Mouse (Mus musculus): Measurements from ENCODE around the gene Hormad1. TPM values are rescaled to one million over a fixed set of nuclear protein-coding genes. Genes with fewer than 3 reads are reported as not detected.
"Not testable (repeated sequence)": the region's sequence is repeated elsewhere in the genome, so short reads cannot be mapped to it uniquely, and the experiment has no call there.

Gene Hormad1
- total RNA-seq, 2 experiments from 2014 or later = not detected

DNA sequence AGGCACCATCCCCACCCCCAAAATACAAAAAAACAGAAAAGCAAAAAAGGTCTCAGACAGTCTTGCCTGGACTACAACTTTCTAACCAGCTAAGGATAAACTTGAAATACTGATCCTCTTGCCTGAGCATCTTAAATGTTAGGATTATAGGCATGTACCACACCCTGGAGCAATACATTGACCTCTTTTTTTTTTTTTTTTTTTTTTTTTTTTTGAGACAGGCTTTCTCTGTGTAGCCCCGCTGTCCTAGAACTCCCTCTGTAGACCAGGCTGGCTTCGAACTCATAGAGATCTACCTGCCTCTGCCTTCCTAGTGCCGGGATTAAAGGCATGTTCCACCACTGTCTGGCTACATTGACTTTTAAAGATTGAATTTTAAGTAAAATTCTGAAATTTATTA lies 1.3 kb downstream of the Hormad1 start:
- no peak for DNase-seq (ENCODE audit: low spot score in 2 of 2)

DNA sequence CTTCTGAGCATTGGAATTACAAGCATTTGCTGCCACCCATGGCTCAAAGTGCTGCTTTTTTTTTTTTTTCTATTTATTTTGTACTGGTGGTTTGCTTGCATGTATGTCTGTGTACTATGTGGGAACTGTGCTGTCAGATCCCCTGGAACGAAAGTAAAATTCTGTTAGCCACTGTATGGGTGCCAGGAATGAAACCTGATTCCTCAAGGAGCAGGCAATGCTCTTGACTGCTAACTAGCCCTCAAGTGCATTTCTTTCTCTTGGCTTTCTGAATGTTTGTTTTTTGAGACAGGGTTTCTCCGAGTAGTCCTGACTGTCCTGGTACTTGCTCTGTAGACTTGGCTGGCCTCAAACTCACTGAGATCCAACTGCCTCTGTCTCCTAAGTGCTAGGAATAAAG lies 2.3 kb downstream of the Hormad1 start:
- DNase-seq (ENCODE audit: low spot score in 2 of 2) = no peak

DNA sequence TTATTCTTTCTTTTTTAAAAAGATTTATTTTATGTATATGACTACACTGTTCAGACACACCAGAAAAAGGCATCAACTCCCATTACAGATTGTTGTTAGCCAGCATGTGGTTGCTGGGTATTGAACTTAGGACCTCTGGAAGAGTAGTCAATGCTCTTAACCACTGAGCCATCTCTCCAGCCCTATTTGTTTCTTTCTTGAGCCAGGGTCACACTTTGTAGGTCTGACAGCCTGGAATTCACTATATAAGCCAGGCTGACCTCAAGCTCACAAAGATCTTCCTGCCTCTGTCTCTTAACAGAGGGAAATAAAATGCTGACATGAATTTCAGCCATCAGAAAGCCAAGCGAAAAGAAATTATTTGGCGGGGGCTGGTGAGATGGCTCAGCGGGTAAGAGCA lies 10.1 kb downstream of the Hormad1 start:
- no peak for DNase-seq (ENCODE audit: low spot score in 2 of 2)

DNA sequence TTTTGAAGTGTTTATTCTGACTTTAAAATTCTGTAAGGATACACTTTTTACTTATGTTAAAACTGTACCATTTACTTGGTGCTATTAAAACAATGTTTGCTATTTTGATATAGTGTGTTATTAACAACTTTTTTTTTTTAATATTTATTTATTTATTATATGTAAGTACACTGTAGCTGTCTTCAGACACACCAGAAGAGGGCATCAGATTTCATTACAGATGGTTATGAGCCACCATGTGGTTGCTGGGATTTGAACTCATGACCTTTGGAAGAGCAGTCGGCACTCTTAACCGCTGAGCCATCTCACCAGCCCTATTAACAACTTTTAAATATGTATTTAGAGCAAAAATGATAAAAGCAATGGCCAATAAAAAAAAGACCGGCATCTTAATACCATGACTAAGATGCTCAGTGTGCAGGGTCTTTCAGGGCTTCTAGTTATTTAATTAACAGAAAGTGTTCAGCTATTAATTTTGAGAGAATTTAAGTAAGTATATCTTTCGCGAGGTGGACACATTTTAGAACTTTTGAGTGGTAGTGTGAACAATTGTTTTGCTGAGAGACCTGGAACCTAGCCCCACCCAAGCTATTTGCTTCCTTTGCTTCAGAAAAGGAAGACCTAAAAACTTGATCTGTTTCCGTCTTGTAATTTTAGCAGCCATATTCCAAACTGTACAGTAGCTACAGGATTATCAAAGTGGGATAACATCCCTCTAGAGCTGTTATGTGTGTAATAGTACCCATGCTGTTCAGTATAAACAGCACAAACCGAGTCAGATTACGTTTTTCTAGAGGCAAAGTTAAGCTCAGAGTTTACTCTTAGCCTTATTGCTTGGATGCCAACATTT lies 28.5 kb downstream of the Hormad1 start:
- no peak for DNase-seq (ENCODE audit: low spot score in 2 of 2)

DNA sequence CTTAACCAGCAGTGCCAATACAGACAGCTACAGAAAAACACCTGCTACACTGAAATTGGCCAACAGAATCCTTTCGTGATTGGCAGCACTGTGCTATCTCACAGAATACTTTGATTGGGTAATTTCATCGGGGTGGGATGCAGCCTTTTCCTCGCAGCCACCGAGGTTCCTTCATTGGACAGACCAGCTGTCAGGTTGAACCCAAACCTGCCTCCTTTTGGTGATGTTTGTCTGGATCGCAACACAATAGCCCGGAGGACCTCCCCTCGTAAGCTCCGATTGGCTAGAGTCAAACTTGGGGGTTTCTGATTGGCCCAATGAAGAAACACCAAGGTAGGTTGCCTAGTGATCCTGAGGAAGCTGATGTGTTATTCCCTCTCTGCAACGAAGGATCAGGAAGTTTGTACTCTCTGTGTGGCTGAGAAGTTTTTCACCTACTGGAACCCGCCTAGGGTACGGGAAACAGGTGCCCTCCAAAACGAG lies 29.2 kb downstream of the Hormad1 start, which contains the start of gene Golph3l:
Gene Golph3l (plus strand): TSS at position 331 of the 483 bp plus-strand sequence.
- peak; percentile 77 to 81 for DNase-seq (ENCODE audit: low spot score in 2 of 2)

GRCm38 (mm10) chr3:95598734-95599133 lies 39.3 kb downstream of the Hormad1 start:
- no peak for DNase-seq (ENCODE audit: low spot score in 2 of 2)

GRCm38 (mm10) chr3:95601287-95601686 lies 41.8 kb downstream of the Hormad1 start:
- no peak for DNase-seq (ENCODE audit: low spot score in 2 of 2)

GRCm38 (mm10) chr3:95606096-95606495 lies 46.6 kb downstream of the Hormad1 start:
- no peak for DNase-seq (ENCODE audit: low spot score in 2 of 2)

DNA sequence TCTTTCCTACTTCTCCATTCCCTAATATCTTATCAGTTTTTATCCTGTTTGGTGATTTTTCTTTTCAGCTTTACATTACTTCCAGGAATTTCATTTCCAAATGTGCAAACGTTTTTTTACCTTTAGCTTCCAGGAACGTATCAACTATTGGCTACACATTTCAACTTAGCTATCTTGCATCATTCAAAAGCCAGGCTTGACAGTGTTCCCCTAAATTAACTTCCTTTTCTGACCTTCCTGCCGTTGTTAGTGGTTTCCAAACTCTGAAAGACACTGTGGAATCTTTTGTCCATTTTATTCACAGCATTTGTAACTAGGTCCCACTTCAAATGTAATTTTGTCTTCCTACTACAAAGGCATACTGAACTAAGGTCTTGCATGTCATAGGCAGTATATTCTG lies 49.7 kb downstream of the Hormad1 start:
- no peak for DNase-seq (ENCODE audit: low spot score in 2 of 2)

DNA sequence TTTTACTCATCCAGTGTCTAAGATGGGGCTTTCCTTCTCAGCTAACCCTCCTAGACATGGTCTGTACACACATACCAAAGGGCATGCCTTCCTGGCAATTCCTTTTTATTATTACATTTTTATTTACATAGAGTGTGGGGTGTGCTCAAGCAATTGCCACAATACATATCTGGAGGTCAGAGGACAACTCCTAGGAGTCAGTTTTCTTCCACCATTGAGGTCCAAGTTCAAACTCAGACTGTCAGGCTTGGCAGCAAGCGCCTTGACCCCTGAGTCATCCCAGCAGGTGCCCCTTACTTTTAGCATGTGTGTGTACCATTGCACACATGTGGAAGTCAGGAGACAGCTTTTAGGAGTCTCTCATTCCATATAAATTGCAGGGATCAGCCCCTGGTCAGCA lies 54.5 kb downstream of the Hormad1 start:
- no peak for DNase-seq (ENCODE audit: low spot score in 2 of 2)

DNA sequence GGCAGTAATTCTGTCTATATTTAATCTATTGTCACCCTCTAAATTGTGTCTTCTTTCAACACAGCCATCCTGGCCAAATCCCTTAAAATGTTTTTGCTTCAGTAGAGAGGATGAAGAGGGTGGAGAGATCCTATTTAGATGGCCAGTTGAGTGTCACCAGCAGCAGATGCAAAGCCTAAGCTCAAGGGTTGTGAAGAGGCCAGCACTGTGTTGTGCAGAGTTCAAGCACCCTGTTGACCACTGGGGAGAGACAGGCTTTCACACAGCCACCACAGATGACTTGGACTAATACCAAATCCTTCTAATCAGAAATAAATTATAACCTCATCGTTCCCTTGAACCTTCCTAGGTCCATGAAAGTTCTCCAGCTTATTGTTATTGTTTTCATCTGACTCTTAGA lies 59.0 kb downstream of the Hormad1 start:
- DNase-seq (ENCODE audit: low spot score in 2 of 2) = no peak

GRCm38 (mm10) chr3:95621241-95621640 lies 61.8 kb downstream of the Hormad1 start:
- DNase-seq (ENCODE audit: low spot score in 2 of 2) = no peak

DNA sequence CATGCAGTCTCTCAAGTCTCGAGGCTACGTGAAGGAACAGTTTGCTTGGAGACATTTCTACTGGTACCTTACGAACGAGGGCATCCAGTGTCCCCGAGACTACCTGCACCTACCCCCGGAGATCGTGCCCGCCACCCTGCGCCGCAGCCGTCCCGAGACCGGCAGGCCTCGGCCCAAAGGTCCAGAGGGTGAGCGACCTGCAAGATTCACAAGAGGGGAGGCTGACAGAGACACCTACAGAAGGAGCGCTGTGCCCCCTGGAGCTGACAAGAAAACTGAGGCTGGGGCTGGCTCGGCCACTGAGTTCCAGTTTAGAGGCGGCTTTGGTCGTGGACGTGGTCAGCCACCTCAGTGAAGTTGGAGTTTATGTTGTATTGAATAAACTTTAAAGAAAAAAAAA lies 62.9 kb downstream of the Hormad1 start:
- not testable (repeated sequence) for DNase-seq (ENCODE audit: low spot score in 2 of 2)

DNA sequence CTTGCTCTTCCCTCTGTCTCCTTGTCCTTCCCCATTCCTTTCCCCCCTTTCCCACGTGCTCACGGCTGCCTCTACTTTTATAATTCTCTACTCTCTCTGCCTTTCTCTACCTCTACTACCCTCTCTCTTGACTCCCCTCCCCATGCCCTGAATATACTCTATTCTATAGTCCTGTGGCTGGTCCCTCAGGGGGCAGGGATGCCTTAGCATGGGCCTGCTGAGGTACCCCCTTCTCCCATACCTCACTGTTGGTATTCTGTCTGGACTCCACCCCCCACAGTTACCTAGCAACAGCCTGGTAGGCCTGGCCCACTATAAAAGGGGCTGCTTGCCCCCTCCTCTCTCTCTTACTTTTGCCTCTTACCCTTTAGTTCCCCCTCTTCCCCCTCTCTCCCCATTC lies 64.1 kb downstream of the Hormad1 start:
- no peak for DNase-seq (ENCODE audit: low spot score in 2 of 2)

DNA sequence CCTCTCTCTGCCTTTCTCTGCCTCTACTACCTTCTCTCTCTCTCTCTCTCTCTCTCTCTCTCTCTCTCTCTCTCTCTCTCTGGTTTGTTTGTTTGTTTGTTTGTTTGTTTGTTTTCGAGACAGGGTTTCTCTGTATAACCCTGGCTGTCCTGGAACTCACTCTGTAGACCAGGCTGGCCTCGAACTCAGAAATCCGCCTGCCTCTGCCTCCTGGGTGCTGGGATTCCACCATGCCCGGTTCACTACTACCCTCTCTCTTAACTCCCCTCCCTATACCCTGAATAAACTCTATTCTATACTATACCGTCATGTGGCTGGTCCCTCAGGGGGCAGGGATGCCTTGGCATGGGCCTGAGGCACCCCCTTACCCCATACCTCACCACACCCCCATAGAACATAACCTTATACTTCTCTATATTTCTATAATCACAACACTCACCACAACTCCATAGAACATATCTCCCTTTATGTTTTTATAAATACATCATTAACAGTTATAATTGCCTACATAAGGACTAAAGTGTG lies 64.6 kb downstream of the Hormad1 start:
- DNase-seq (ENCODE audit: low spot score in 2 of 2) = not testable (repeated sequence)

DNA sequence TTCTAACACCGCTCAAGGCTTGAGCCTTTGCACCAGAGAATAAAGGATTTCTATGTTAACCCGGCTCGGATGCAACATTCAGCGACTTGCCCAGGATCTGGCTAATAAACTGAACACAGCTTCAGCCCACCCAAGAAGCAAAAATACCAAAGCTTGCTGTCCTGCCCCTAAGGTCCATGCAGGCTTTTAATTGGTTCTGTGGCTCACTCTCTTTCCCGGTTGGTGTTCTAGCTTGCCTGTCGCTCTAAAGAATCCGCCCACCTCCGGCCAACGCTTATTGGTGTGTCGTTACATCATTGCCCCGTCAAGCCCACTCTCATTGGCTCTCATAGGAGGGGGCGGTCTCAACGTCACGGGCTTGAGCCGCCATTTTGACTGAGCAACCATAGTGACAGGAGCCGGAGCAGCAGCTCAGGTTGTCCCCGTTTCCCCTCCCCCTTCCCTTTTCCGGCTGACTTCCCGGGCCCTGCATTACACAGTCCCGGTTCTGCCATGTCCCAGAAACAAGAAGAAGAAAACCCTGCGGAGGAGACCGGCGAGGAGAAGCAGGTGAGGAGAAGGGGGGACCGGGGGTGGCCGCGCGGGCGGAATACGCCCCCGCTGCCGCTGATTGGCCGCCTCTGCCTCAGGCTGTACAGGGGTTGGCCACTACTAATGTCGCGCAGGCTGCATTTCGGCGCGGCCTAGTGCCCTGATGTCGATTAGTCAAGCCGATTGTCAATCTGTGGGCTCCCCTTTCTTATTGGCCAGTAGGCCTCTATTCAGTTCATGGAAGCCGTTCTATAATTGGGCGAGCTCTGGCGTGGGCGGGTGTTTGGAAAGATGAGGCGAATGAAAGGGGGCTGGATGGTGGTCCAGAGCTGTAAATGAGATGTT lies 65.4 kb downstream of the Hormad1 start, which contains the start of gene Ensa:
Gene Ensa (plus strand): TSS at position 366 of the 876 bp plus-strand sequence.
- peak; percentile 89 to 93 for DNase-seq (ENCODE audit: low spot score in 2 of 2)

DNA sequence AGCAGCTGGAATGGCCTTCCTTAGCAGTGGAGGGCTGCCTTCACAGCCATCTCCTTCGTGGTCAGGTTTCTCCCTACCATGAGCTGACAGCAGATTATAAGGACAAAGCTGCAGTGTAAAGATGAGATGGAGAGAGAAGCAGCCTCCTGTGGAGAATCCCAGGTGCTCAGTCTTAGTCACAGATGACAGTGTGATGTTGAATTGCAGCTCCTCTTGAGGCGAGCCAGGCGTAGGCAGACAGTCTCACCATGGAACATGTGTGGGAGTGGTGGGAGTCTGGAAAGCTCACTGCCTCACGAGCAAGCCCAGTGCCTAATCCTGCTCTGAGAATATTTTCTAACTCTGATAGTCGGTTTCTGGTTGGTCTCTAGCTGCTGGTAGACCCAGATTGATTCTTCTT lies 68.3 kb downstream of the Hormad1 start:
- DNase-seq (ENCODE audit: low spot score in 2 of 2) = no peak

DNA sequence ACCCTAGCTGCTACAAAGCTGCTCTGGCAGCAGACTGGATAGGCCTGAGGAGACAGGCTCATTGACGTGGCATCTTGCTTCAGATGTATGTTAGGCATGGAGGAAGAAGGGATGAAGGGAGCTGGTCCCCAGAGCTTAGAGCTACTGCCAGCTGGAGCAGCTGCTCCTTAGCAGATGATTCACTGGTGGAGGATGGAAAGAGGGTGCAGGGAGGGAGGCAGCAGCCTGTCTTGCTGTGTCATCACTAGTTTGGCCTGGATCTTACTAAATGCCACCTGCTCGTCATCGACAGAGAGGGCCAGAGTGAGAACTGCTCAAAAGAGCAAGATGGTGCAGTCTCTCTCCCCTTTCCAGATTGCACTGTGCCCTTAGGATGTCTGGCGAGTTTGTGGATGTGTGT lies 70.3 kb downstream of the Hormad1 start:
- DNase-seq (ENCODE audit: low spot score in 2 of 2) = no peak

- DNase-seq (ENCODE audit: low spot score in 2 of 2) = no peak
These were observed 71.4 kb downstream of the Hormad1 start for GRCm38 (mm10) chr3:95630856-95631255.

- no peak for DNase-seq (ENCODE audit: low spot score in 2 of 2)
These were observed 71.8 kb downstream of the Hormad1 start for GRCm38 (mm10) chr3:95631304-95631703.

All from adrenal gland, adult 18-20 months (tissue).